Mouse (Mus musculus): Measurements from ENCODE around the gene Selenom. TPM values are rescaled to one million over a fixed set of nuclear protein-coding genes. Genes with fewer than 3 reads are reported as not detected.

Selenom gene
- total RNA-seq, 2 experiments from 2014 or later: 137 to 148 TPM

GRCm38 (mm10) chr11:3528208-3528607 is 13.7 kb downstream of the Selenom start:
- no peak for DNase-seq (ENCODE audit: low spot score in 2 of 2)

- no peak for DNase-seq (ENCODE audit: low spot score in 2 of 2)
These were observed 15.2 kb downstream of the Selenom start for GRCm38 (mm10) chr11:3529476-3530252.

DNA sequence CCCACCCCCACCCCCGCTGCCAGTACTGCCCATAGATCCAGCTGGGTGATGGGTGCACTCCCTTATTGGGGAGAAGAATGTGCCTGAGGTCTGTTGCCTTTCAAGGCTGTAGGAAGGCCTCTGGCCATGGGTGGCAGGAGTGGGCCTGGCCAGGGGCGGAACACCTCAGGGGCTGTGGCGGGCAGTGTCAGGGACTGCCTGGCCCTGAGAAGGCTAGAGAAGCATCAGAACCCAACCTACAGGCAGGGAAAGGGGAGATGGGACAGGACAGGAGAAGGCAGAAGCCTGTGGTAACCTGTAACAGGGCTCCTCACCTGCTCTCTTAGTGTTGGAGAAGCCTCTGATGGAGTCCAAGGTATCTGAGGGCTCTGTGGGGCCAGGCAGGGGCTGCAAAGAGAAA is 16.2 kb downstream of the Selenom start:
- no peak for DNase-seq (ENCODE audit: low spot score in 2 of 2)

GRCm38 (mm10) chr11:3531634-3532033 is 17.1 kb downstream of the Selenom start:
- DNase-seq (ENCODE audit: low spot score in 2 of 2): no peak

DNA sequence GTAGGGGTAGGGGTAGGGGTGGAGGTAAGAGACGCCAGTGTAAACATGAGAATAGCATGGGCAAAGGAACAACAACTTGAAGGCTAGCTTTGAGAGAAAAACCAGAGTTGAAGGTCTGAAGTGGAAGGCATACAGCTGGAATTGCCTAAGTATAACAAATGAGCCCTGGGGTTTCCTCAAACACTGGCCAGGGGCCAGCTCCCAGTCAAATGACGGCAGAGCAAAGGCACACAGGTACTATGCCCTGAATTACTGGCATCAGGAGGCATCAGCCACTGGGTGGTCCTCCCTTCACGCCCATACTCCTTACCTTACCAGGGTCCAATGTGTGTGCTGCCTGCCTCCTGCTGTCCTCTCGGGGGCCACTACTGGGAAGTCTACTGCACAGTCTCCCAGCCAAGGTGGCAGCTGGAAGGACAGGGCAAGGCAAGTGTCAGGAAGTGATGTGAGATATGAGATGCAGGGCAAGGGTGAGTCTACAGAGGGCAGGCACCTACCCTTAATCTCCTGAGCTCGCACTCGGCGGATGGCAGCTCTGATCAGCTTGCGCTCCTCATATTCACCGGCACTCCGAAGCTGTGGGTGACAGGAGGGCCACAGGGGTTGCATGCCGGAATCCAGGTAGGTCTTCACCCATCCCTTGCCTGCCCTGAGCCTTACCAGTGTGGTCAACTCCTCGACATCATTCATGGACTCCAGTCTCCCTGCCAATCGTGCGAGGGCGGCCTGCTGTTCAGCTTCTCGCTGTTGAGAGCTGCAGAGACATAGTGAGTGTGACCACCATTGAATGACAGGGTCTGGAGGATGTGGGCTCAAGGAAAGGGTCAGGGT is 17.8 kb downstream of the Selenom start:
- no peak for DNase-seq (ENCODE audit: low spot score in 2 of 2)

DNA sequence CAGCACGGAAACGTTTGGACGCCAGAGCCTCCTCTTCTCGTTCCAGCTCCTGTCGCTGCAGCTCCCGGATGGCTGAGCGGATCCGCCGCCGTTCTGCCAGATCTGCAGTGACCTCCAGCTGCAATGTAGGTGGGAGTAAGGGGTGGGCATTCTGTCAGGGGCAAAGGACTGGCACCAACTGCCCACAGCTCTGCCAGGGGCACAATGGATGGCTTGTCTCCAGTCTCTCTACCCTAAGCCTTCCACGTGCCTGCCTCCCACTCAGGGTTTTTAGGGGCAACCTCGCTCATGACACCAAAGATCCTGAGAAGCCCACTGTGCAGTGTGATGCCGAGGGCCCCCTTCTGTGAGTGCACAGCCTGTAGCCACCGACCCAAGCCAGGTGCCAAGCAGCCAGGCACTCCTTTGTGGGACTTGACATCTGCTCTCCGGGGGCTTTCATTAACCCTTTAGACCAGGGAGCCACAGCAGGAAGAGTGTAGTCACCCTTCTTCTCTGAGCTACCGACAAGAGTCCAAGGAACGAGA is 19.0 kb downstream of the Selenom start:
- DNase-seq (ENCODE audit: low spot score in 2 of 2): no peak

DNA sequence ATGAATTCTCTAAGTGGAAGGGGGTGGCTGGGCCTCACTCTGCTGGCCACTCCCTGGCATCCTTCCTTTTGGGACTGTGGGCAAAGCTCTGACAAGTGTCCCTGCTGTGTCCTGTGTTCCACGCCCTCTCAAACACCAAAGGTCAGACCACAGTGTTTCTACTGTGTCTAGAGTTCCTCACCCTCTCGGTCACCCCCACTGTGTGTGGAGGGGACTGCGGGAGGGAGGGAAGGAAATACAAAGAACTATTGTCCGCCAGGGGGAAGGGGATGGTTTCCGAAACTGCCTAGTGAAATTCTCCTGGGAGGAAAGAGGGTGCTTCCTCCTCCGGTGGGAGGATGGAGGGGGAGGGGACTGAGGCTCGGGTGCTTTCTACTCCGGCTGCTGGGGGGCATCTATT is 20.5 kb downstream of the Selenom start:
- DNase-seq (ENCODE audit: low spot score in 2 of 2): no peak

DNA sequence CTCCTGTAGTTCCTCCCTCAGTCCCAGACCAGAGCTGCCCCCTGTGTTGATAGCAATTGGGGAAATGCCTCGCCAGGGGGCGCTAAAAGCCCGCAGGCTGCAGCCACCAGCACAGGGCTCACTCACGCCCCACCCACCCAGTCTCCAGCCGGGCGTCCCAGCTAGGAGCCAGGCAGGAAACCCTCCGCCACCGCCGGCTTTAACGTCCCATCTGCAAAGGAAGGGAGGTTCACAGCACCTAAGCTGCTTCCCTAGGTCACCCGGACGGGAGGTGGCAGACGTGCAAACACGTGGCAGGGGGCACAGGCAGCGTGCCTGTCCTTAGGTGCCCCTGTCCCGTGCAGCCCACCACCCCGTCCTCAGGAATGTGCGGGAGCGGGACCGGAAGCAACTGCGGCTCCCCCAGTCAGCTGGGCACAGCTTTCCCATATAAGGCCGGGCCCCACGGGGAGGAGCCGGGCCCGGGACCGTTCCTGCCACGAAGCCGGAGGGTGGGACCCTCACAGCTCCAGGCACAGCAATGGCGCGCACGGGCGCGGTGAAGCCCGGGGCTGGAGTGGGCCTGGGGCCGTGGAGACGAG is 21.0 kb downstream of the Selenom start:
- peak; percentile 94 to 97 for DNase-seq (ENCODE audit: low spot score in 2 of 2)

GRCm38 (mm10) chr11:3536082-3536481 is 21.6 kb downstream of the Selenom start:
- DNase-seq (ENCODE audit: low spot score in 2 of 2): no peak

DNA sequence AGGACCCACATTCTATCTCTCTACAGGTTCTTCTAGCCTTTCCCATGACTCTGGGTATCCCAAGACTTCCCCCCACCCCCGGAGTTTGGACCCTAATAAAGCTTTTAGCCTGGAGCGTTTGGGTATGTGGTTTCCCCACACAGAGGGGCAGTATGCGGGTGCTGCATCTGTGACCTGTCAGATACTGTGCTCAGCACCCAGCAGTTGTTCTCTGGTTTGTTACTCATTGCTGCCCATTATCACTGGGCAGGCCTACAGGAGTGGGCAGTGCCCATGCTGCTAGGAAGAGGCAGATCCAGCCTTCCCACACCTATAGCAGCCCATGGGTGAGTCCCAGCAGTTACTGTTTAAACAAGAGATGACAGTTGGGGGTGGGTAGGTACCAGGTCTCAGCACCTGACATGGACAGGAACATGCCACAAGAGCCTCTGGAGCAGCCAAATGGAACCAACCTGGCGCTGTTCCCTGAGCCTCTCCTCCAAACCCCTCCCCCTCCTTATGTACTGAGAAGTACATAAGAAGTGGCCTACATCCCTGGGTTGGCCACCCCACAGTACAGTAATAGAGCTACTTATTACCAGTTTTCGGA is 22.4 kb downstream of the Selenom start:
- DNase-seq (ENCODE audit: low spot score in 2 of 2): no peak

DNA sequence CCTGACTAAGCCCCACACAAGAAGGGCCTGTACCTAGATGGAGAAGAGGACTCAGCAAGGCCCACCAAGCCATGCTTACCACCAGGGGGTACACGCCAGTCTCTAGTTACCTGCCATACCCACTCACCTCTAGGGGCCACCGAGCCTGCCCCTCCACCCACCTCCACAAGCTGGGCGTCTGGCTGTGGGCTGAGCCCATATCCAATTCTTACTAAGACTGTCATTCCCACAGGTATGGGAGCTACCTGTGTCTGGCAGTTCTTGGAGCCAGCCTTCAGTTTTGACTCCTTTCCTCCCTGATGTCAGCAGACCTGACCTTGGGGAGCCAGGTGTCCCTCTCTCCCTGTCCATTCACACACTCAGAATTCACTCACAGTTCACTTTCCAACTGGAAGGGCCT is 23.2 kb downstream of the Selenom start:
- DNase-seq (ENCODE audit: low spot score in 2 of 2): no peak

- no peak for DNase-seq (ENCODE audit: low spot score in 2 of 2)
These were observed 23.9 kb downstream of the Selenom start for GRCm38 (mm10) chr11:3538341-3538740.

DNA sequence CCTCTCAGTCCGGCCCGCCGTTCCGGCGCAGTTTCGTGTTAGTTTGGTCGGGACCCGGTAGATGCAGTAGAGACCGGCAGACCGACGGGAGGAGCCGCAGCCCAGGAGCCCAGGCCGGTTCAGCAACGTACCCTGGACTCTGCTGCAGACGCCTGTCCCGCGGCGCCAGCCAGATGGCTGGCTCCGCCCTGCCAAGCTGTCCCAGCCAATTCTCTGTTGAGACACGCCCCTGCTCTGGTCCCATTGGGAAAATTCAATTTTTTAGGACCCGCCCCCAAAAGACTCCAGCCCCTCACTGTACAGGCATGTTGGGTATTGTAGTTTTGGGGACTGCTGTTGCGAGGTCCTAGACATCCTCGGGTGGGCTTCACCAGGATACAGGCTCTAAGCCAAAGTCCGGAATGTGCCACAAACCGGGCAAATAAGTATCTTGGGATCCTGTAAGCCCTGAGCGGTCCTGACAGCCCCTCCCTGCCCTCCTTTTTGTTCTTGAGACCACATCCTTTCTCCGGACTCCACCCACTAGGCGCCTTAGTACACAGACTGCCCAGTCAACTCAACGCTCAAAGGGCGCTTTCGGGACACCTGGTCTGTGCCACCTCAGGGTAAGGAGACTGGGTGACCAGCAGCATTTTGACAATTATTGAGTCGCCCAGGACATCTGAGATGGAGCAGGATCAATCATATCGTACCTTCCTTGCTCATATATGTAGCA is 24.8 kb downstream of the Selenom start:
- peak; percentile 76 to 87 for DNase-seq (ENCODE audit: low spot score in 2 of 2)

DNA sequence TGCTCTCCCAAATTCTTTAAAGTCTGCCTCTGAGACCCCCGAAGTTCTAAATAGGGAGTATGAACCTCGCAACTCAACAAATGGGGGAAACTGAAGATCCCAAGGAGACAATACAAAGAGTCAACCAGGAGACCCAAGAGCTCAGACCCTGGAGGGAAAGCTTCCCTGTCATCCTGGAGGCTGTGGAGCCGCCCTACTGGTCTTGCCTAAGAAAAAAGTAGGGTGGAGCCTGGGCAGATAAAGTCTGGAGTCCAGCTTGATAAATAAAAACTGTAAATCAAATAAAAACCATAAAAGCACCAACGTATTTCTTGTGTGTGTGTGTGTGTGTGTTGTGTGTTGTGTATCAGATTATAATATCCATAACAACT is 25.3 kb downstream of the Selenom start:
- DNase-seq (ENCODE audit: low spot score in 2 of 2): no peak

- no peak for DNase-seq (ENCODE audit: low spot score in 2 of 2)
These were observed 26.1 kb downstream of the Selenom start, which contains the start of gene Smtn for GRCm38 (mm10) chr11:3540451-3541085. Gene Smtn (minus strand): TSS chr11:3540612.

DNA sequence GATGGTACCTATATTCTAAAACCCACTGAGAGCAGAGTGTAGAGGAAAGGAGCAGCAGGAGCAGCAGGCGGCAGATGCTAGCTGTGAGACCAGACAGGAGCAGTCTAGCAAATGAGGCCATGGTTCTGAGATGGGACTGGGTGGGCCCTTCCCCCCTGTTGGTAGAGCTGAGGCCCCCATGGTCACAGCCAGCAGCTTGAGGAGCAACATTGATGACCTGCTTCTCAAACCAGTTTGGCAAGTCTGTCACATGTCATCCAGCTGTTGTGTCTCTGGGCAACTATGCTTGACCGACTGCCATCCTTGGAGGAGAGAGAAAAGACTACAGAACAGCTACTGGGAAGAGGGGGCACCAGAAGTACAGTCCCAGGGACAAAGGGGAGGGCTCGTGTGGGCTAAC is 27.4 kb downstream of the Selenom start:
- DNase-seq (ENCODE audit: low spot score in 2 of 2): no peak

DNA sequence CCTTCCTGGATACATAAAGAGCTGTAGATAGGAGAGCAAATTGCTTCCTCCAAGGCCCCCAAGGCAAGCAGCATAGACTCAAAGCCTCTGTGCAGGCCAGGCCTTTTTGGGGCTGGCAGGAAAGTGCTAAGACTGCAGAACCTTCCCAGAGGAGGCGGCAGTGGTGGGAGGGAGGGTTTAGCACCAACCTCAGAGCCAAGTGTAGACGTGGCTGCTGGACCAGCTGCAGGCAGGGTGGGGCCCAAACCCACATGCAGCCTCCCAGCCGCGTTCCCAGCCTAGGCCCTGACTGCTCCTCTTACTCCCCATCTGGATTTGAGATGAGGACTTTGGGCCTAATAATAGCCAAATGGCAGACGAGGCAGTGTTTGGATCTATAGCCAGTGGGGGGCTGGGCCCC is 28.5 kb downstream of the Selenom start:
- peak; percentile 26 to 48 for DNase-seq (ENCODE audit: low spot score in 2 of 2)

GRCm38 (mm10) chr11:3544409-3544808 is 29.9 kb downstream of the Selenom start:
- DNase-seq (ENCODE audit: low spot score in 2 of 2): no peak

DNA sequence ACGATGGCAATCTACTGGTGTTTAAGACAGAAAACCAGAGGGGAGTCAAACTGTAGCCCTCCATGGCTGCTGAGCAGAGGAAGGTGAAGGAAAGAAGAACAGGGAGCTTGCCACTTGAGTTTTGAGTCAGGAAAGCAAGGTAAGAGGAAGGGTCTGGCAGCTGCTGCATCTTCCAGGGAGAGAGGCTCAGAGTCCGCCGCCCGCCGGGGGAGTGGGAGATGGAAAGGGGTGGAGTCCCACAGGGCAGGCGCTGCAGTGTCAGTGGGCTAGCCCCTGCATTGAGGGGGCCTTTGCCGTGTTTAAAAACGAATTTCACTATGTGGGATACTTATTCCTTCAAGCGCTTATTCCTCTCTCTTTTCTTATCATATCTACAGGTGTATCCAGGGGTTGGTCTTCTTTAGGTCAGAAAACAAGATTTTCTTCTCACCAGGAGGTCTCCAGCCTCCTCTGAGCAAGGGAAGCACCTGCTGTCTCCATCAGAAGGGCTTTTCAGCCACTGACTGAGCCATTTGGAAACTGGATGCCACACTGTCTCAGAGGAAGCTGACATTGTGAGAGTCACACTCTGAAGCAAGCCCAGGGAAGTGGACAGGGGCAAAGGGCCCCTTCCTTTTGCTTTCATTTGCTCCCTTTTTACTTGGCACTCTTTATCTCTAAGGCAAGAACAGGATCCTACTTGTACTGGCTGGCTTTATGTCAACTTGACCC is 31.2 kb downstream of the Selenom start:
- no peak for DNase-seq (ENCODE audit: low spot score in 2 of 2)

DNA sequence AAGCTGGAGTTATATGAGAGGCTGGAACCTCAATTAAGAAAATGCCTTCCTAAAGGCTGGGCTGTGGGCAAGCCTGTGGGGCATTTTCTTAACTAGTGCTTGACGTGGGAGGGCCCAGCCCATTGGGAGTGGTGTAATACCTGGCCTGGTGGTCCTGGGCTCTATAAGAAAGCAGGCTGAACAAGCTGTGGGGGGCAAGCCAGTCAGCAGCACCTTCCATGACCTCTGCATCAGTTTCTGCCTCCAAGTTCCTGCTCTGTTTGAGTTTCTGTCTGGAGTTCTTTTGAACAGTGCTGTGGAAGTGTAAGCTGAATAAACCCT is 31.7 kb downstream of the Selenom start:
- DNase-seq (ENCODE audit: low spot score in 2 of 2): no peak

Data from left cerebral cortex, adult 18-20 months (tissue).